Mouse (Mus musculus): ENCODE results near the gene Ccdc134. TPM values are rescaled to one million over a fixed set of nuclear protein-coding genes. Genes with fewer than 3 reads are reported as not detected.

The Ccdc134 gene
- polyA plus RNA-seq, 1 experiment = 16.5 TPM

DNA sequence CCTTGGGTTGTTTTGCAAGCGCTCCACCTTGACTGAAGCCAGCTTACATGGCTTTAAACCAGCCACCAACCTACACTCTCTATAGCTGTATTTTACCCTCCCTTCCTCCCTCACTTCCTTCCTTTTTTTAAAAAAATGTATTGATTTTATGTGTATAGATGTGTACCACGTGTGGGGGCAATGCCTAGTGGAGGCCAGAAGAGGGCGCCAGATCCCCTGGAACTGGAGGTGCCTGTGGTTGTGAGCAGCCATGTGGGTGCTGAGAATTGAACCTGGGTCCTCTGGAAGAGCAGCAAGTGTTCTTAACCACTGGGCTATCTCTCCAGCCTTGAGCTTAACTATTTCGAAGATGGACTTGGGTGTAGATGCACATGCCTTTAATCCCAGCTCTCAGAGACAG lies 54.6 kb downstream of the Ccdc134 start:
- no peak for TF ChIP-seq CTCF (IDR thresholded peaks at IDR 0.05; ENCODE audit: extremely low read depth, insufficient read depth, low read length)
- no peak for TF ChIP-seq POLR2A (IDR thresholded peaks at IDR 0.05; ENCODE audit: extremely low read depth, insufficient read depth, low read length)
- no peak overlapping the region for H3K27ac ChIP-seq (ENCODE audit: insufficient read depth, low read length)
- no peaks in the 10 kb centered on the region for H3K4me1 ChIP-seq (ENCODE audit: control insufficient read depth, insufficient read depth, low read length)
- H3K4me3 ChIP-seq (ENCODE audit: insufficient read depth, low read length) = no peak overlapping the region

- TF ChIP-seq CTCF (IDR thresholded peaks at IDR 0.05; ENCODE audit: extremely low read depth, insufficient read depth, low read length) (no peak), POLR2A (IDR thresholded peaks at IDR 0.05; ENCODE audit: extremely low read depth, insufficient read depth, low read length) (no peak)
- Histone ChIP-seq H3K4me3 (ENCODE audit: insufficient read depth, low read length) (no peak overlapping the region), H3K4me1 (ENCODE audit: control insufficient read depth, insufficient read depth, low read length) (no peaks in the 10 kb centered on the region)
These were observed 55.9 kb downstream of the Ccdc134 start for GRCm38 (mm10) chr15:82183596-82183995.

GRCm38 (mm10) chr15:82184183-82184582 lies 56.5 kb downstream of the Ccdc134 start:
- H3K4me1 ChIP-seq (ENCODE audit: control insufficient read depth, insufficient read depth, low read length) = no peaks in the 10 kb centered on the region
- H3K27ac ChIP-seq (ENCODE audit: insufficient read depth, low read length) = no peak overlapping the region
- TF ChIP-seq POLR2A (IDR thresholded peaks at IDR 0.05; ENCODE audit: extremely low read depth, insufficient read depth, low read length) (no peak), CTCF (IDR thresholded peaks at IDR 0.05; ENCODE audit: extremely low read depth, insufficient read depth, low read length) (no peak)
- H3K4me3 ChIP-seq (ENCODE audit: insufficient read depth, low read length) = no peak overlapping the region

More at GRCm38 (mm10) chr15:82183596-82183995, 55.9 kb downstream of the Ccdc134 start:
- H3K27ac ChIP-seq (ENCODE audit: insufficient read depth, low read length) = no peak overlapping the region

- Histone ChIP-seq H3K4me3 (ENCODE audit: insufficient read depth, low read length) (no peak overlapping the region), H3K27ac (ENCODE audit: insufficient read depth, low read length) (no peak overlapping the region), H3K4me1 (ENCODE audit: control insufficient read depth, insufficient read depth, low read length) (no peaks in the 10 kb centered on the region)
- TF ChIP-seq CTCF (IDR thresholded peaks at IDR 0.05; ENCODE audit: extremely low read depth, insufficient read depth, low read length) = no peak
- no peak for TF ChIP-seq POLR2A (IDR thresholded peaks at IDR 0.05; ENCODE audit: extremely low read depth, insufficient read depth, low read length)
These were observed 56.9 kb downstream of the Ccdc134 start for GRCm38 (mm10) chr15:82184656-82185055.

DNA sequence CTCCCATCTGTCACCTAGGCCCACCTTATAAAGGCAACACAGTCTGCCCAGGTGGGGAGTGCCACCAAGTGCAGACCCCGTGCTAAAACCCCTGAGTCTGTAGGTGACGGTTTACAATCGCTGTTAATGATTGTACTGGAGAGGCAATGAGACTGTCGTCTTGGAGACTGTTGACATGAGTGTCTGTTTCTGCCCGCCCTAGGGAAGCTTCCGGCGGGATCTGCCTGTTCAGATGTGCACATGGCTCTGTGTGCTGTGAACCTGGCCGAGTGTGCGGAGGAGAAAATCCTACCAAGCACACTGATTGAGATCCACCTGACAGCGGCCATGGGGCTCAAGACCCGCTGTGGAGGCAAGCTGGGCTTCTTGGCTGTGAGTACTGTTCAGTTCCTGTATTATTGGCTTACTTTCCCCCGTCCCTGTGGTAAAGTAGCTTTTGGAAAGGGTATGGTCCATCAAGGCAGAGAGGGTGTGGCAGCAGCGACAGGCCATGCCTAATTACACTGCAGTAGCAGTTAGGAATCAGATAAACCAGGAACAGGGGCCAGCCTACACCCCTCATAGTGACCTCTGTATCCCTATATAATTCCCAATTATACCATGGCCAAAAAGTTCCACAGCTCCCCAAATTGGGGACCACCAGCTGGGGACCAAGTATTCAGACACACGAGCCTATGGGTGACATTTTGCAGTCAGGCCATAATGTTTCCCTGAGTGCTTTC lies 57.5 kb downstream of the Ccdc134 start:
- H3K27ac ChIP-seq (ENCODE audit: insufficient read depth, low read length) = no peak overlapping the region
- TF ChIP-seq POLR2A (IDR thresholded peaks at IDR 0.05; ENCODE audit: extremely low read depth, insufficient read depth, low read length) = no peak
- no peak for TF ChIP-seq CTCF (IDR thresholded peaks at IDR 0.05; ENCODE audit: extremely low read depth, insufficient read depth, low read length)
- H3K4me3 ChIP-seq (ENCODE audit: insufficient read depth, low read length) = no peak overlapping the region
- no peaks in the 10 kb centered on the region for H3K4me1 ChIP-seq (ENCODE audit: control insufficient read depth, insufficient read depth, low read length)

DNA sequence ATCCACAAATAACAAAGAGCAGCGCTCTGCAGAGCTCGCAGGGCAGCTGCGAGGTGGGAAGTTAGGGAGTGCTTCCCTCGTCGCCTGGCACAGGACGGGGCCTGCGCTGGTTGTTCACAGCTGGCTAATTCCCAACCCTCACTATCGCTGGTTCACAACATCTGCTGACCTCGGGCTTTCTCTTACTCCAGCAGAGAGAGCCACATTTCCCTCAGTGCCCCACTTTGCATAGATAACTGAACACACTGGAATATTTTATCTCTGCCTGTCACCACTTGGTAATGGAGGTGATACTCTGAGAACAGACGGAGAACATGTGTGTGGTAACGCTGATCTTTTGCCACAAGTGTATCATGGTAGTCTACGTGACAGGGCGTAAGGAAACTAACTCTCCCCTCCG lies 58.4 kb downstream of the Ccdc134 start:
- H3K4me3 ChIP-seq (ENCODE audit: insufficient read depth, low read length) = no peak overlapping the region
- no peaks in the 10 kb centered on the region for H3K4me1 ChIP-seq (ENCODE audit: control insufficient read depth, insufficient read depth, low read length)
- no peak for TF ChIP-seq CTCF (IDR thresholded peaks at IDR 0.05; ENCODE audit: extremely low read depth, insufficient read depth, low read length)
- no peak for TF ChIP-seq POLR2A (IDR thresholded peaks at IDR 0.05; ENCODE audit: extremely low read depth, insufficient read depth, low read length)
- peak overlapping the region; percentile 42; the same call in 1 of the 2 replicates for H3K27ac ChIP-seq (ENCODE audit: insufficient read depth, low read length)

GRCm38 (mm10) chr15:82186931-82187330 lies 59.2 kb downstream of the Ccdc134 start:
- no peak for TF ChIP-seq CTCF (IDR thresholded peaks at IDR 0.05; ENCODE audit: extremely low read depth, insufficient read depth, low read length)
- no peak for TF ChIP-seq POLR2A (IDR thresholded peaks at IDR 0.05; ENCODE audit: extremely low read depth, insufficient read depth, low read length)
- no peak overlapping the region for H3K4me3 ChIP-seq (ENCODE audit: insufficient read depth, low read length)
- H3K4me1 ChIP-seq (ENCODE audit: control insufficient read depth, insufficient read depth, low read length) = no peaks in the 10 kb centered on the region
- no peak overlapping the region for H3K27ac ChIP-seq (ENCODE audit: insufficient read depth, low read length)

DNA sequence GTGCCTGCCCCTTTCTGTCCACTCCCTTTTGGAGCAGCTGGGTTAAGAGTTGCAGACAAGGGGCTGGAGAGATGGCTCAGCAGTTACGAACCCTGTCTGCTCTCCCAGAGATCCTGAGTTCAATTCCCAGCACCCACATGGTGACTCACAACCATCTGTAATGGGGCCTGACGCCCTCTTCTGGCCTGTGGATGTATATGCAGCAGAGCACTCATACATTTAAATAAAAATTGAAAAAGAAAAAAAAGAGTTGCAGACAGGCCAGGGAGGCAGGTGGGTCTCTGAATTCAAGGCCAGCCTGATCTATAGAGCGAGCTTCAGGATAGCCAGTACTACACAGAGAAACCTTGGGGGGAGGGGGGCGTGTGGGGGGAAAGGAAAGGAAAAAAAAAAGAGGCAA lies 59.7 kb downstream of the Ccdc134 start:
- TF ChIP-seq POLR2A (IDR thresholded peaks at IDR 0.05; ENCODE audit: extremely low read depth, insufficient read depth, low read length) (no peak), CTCF (IDR thresholded peaks at IDR 0.05; ENCODE audit: extremely low read depth, insufficient read depth, low read length) (no peak)
- no peak overlapping the region for H3K4me3 ChIP-seq (ENCODE audit: insufficient read depth, low read length)

GRCm38 (mm10) chr15:82187924-82188323 lies 60.2 kb downstream of the Ccdc134 start:
- TF ChIP-seq POLR2A (IDR thresholded peaks at IDR 0.05; ENCODE audit: extremely low read depth, insufficient read depth, low read length) (no peak), CTCF (IDR thresholded peaks at IDR 0.05; ENCODE audit: extremely low read depth, insufficient read depth, low read length) (no peak)
- Histone ChIP-seq H3K4me1 (ENCODE audit: control insufficient read depth, insufficient read depth, low read length) (no peaks in the 10 kb centered on the region), H3K27ac (ENCODE audit: insufficient read depth, low read length) (no peak overlapping the region), H3K4me3 (ENCODE audit: insufficient read depth, low read length) (no peak overlapping the region)

More for the DNA sequence above, 59.7 kb downstream of the Ccdc134 start:
- no peak overlapping the region for H3K27ac ChIP-seq (ENCODE audit: insufficient read depth, low read length)
- H3K4me1 ChIP-seq (ENCODE audit: control insufficient read depth, insufficient read depth, low read length) = no peaks in the 10 kb centered on the region

All from cortical plate, adult 2 months (tissue).